Mouse (Mus musculus): ENCODE measurements around the gene Slc26a10.
"Not testable (repeated sequence)": the region's sequence is repeated elsewhere in the genome, so short reads cannot be mapped to it uniquely, and the experiment has no call there.

Gene Slc26a10

DNA sequence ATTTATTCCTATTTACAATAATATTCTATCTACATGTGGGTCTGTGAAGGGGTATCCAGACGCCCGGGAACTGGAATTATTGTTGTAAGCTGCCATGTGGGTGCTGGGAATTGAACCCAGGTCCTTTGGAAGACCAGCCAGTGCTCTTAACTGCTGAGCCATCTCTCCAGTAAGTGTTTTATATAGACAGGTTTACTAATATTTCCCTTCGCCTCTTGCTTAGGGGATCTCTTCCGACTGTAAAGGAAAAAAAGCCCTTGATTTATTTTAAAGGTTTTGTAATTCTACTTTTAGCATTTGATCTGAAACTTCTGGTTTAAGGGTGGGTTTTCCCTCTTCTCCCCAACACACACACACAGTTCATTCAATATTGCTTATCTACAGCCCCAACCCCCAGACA is 16.3 kb downstream of the Slc26a10 start:
- no peak for DNase-seq (ENCODE audit: low read depth, low spot score)

DNA sequence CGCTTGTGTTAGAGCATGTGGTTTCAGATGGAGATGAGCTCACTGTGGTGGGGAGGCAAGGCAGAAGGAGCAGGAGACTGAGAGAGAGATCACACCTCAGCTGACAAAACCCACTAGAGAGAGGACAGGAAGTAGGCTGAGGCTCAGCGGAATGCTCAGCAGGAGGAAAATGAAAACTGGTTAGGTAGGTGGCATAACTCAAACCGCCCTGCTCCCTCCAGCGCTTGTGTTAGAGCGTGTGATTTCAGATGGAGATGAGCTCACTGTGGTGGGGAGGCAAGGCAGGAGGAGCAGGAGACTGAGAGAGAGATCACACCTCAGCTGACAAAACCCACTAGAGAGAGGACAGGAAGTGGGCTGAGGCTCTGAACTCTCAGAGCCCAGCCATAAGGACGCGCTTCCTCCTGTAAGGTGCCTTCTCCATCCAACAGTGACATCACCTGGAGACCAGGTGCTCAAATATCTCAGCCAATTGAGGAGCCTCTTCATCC is 17.6 kb downstream of the Slc26a10 start:
- peak; percentile 97 for DNase-seq (ENCODE audit: low read depth, low spot score)

DNA sequence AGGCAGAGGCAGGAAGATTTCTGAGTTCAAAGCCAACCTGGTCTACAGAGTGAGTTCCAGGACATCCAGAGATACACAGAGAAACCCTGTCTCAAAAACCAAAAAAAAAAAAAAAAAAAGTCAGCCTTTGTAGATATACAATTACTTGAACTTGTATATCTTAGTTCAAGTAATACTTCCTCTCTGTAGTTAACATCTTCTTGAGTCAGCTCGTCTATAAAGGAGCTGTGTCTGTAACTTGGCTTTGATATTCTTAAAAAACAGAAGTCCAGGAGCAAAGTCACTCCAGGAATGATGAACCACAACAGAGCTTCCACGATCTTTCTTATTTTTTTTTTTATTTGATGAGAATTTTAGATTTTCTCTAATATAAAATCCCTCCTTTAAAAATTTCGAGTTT is 19.7 kb downstream of the Slc26a10 start:
- DNase-seq (ENCODE audit: low read depth, low spot score): no peak

DNA sequence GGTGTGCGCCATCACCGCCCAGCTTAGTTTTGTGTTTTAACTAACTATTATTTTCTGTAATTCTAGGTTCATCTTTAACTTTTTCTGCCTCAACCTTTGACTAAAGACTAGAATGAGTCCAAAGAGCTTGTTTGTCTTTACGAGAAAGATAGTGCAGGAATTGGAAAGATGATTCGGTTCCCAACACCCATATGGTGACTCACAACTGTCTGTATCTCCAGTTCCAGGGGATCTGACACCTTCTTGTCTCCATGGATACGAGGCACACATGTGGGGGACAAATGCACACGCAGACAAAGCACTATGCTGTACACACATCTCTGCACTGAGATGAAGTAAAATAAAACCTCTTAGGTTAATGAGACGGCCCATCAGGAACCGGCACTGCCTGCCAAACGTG is 20.4 kb downstream of the Slc26a10 start:
- DNase-seq (ENCODE audit: low read depth, low spot score): no peak

DNA sequence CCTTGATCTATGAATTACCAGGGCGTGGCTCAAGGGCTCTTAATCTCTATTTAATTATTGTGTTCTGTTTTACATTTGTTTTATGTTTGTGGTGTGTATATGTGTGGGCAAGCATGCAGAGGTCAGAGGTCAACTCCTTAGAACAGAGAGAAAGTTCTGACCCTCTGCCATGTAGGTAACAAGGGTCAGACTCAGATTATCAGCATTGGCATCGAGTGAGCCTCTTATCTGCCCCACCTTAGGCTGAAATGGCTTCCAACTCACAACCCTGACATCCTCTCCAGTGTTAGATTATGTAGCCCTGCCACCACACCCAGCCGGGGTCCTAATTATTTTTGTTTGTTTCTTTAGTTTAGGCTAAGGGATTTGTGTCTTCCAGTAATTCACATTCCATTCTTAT is 22.0 kb downstream of the Slc26a10 start:
- DNase-seq (ENCODE audit: low read depth, low spot score): no peak

DNA sequence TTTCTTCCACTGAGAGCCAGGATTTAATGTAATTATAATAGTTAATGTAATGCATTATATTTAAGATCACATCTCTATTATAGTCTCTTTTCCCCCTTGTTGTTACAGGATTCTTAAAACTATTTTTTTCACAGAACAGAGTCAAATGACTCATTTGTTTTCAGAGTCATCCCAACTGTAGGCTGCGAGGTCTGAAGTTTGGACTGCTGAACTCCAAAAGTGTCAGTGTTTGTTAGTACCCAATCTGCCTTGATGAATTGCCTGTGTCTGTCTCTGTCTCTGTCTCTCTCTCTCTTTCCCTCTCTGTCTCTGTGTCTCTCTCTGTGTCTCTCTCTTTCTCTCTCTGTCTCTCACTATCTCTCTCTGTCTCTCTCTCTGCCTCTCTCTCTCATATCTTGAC is 23.9 kb downstream of the Slc26a10 start:
- no peak for DNase-seq (ENCODE audit: low read depth, low spot score)

DNA sequence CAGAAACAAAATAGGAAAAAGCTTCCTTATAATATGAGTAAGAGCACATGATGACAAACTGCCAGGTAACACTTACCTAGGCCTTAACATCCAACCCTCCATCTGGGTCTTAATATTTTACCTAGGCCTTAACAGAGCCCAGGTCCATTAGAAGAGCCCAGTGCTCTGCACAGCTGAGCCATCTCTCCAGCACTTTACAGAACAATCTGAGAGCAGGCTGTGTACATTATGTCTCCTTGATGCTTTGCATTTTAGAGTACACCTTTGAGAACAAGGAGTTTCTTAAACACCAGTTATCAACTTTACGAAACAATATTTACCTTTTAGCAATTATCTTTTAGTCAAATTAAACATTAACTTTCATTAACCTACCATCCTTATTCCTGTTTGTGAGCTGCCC is 24.4 kb downstream of the Slc26a10 start:
- no peak for DNase-seq (ENCODE audit: low read depth, low spot score)

DNA sequence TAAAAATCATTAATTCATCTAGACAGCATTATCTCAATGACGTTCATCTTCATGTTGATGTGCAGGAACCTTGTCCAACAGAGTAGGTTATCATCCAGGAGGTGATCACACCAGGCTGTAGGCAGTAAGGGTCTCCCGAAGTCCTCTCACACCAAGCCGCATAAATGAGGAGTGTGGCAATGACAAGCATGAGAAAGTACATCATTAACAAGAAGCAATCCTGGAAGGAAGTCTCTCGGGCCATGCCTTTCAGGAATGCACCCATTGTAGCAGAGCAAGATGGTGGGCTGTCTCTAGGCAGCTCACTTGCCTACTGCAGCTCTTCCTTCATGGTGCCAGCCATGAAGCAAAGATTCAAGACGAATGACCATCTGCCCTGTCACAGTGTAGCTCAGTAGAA is 25.8 kb downstream of the Slc26a10 start:
- DNase-seq (ENCODE audit: low read depth, low spot score): no peak

DNA sequence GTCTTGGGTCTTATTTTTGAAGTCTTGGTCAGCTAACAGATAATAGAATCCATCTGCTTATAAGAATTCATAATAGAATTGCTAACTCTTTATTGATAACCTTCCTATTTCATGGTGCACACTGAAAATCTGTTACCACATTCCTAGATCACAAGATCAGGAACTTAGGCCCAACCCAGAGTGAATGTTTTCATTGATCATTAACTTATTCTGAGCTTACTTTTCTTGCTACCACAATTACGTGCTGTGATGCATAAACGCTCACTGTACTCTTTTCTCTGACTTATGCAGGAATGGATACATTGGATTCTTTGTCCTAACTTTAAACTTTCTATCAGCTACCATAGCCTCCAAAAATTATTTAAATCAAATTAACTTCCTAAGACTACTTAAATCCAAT is 26.2 kb downstream of the Slc26a10 start:
- no peak for DNase-seq (ENCODE audit: low read depth, low spot score)

DNA sequence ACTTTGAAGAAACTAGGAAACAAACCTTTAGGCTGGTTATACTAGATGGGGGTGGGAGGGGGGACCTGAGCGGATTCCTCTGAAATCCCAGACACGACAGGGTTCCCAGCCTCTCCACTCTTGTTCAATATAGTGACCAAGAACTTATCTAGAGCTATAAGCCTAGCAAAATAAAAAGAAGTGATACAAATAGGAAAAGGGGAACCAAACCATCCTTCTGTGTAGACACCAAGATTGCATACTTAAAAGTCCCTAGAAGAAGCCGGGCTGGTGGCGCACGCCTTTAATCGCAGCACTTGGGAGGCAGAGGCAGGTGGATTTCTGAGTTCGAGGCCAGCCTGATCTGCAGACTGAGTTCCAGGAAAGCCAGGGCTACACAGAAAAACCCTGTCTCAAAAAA is 27.1 kb downstream of the Slc26a10 start:
- DNase-seq (ENCODE audit: low read depth, low spot score): no peak

DNA sequence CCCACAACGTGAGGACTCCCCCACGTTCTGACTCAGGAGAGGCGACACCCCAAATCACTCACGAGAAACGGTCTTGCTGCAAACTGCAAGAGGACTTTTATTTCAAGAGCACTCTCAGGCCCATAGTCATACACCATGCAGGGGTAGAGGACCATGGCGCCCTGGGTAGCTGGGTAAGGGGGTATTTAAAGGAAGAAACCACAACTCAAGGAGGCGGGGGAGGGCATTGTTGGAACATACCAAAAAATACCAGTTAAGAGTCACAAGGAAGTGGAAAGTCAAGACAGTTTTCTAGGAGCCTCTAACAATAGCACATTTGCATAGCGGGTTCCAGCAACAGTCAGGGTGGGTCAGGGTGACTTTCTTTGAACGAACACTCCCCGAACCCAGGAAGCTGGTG is 27.9 kb downstream of the Slc26a10 start:
- not testable (repeated sequence) for DNase-seq (ENCODE audit: low read depth, low spot score)

DNA sequence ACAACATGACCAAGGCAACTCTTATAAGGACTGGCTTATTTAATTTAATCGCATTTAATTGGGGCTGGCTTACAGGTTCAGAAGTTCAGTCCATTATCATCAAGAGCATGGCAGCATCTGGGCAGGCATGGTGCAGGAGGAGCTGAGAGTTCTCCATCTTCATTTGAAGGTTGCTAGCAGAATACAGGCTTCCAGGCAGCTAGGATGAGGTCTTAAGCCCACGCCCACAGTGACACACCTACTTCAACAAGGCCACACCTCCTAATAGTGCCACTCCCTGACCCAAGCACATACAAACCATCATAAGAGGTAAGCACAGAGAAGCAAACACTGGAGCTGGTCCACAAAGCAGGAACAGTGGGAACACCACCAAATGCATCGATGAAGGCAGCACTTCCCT is 29.2 kb downstream of the Slc26a10 start:
- DNase-seq (ENCODE audit: low read depth, low spot score): not testable (repeated sequence)

DNA sequence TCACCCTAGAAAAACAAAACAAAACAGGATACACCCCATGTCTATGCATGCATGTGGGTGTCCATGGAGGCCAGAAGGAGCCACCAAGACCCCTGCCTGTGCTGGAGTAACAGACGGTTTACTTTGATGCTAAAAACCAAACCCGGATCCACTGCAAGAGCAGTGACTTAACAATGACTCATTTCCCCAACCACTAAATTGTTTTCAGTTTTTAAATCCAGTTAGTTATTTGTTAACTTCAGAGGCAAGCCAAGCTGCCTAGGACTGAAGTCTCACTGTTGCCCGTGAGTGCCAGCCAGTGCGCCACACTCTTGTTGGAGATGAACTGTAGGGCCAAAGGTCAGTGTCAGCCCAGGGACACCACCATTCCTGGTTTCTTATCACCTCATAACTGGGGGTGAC is 30.0 kb downstream of the Slc26a10 start:
- DNase-seq (ENCODE audit: low read depth, low spot score): peak; percentile 68

DNA sequence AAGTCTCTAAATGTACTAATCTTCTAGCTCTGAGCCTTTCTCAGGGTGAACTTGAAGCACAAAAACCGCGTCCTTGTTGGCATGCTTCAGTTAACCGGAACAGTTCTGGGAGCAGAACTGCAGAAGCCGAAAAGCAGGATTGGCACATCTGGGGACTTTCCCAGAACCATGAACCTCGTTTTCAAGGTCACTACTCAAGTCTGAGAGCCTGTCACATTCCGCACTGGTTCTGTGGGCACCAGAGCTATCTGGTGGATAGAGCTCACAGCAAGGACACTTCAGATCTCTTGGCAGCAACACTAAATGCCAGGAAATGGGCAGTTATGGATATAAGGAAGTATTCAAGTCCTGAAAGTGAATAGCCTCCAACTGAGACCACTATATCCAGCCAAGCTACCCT is 33.3 kb downstream of the Slc26a10 start:
- DNase-seq (ENCODE audit: low read depth, low spot score): no peak

DNA sequence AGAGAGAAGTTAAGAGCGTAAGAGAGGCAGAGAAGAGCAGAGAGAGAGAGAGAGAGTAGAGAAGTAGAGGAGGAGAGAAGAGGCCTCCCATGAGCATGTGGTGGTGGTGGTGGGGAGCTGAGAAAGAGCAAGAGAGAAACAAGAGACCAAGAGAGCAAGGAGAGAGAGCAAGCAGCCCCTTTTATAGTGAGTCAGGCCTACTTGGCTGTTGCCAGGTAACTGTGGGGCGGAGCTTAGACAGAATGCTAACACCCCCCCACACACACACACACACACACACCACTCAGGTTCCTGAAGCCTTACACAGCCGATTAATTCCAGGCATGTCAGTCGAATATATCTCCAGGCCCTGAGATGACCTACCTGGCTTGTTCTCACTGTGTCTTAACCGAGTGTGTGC is 35.1 kb downstream of the Slc26a10 start:
- DNase-seq (ENCODE audit: low read depth, low spot score): peak; percentile 48

DNA sequence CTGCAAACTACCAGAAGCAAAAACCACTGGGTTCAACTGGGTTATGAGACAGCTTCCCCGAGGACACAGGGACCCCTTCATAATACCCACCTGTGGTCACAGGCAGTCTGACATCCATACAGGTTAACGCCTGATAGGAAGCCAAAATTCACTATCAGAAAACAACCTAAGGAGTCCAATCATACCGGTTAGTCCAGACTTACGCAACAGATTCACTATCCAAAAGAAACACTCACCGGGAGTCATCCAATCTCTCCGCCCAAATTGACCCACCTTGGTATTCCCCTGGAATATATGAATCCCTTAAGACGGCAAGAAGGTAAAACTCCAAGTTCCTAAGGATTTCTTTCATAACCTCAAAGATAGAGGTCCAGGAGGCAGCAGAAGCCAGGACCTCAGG is 35.9 kb downstream of the Slc26a10 start:
- no peak for DNase-seq (ENCODE audit: low read depth, low spot score)

DNA sequence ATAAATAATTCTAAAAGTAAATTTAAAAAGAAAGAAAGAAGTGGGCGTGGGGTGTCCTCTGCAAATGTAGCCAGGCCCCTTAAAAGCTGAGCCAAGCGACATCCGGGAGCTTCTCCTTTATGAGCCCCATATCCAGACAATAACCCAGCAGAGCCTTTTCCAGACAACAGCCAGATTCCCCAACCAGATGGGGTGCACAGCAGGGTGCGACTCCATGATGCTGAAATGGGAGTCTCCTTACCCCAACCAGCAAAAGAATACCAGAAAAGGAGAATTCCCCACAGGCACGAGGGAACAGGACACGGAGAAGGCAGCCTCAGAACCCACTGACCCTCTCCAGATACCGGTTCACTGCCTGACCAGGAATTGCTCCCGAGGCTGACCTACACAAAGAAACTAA is 37.2 kb downstream of the Slc26a10 start:
- no peak for DNase-seq (ENCODE audit: low read depth, low spot score)

DNA sequence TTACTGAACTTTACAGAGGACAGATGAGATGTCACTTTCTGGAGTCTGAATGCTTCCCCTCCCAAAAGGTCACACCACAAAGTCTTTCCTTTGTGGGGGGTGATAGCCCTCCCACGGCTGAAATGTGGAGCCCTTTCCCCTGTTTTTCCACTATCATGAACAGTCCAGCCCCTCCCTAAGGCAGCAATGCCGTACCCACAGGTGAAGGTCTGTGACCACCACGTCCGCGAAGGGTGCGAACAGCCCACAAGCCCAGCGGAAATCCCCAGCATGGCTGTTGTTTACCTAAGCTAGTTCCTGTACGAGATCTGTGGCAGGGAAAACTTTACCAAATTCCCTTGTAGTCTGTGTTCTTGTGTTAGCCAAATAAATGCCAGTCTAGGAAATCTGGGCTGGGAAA is 38.9 kb downstream of the Slc26a10 start:
- peak; percentile 89 for DNase-seq (ENCODE audit: low read depth, low spot score)

DNA sequence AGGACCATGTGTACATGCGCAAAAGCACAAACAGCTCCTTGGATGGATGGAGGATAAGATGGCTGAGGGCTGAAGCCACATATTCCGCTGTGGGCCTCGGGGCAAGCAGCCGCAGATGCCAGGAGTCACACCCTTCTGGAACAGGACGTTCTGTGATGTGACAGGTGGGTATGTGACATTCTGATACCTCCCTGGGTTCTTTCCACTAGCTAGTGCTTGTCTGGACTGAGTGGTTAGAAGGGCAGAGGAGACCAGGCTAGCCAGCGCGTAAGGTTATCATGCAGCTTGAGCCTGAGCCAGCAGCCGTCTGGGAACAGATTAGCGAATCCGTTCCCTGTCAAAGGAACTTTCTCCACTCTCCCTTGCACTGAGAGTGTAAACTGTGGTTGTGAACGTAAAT is 39.5 kb downstream of the Slc26a10 start:
- DNase-seq (ENCODE audit: low read depth, low spot score): peak; percentile 72

DNA sequence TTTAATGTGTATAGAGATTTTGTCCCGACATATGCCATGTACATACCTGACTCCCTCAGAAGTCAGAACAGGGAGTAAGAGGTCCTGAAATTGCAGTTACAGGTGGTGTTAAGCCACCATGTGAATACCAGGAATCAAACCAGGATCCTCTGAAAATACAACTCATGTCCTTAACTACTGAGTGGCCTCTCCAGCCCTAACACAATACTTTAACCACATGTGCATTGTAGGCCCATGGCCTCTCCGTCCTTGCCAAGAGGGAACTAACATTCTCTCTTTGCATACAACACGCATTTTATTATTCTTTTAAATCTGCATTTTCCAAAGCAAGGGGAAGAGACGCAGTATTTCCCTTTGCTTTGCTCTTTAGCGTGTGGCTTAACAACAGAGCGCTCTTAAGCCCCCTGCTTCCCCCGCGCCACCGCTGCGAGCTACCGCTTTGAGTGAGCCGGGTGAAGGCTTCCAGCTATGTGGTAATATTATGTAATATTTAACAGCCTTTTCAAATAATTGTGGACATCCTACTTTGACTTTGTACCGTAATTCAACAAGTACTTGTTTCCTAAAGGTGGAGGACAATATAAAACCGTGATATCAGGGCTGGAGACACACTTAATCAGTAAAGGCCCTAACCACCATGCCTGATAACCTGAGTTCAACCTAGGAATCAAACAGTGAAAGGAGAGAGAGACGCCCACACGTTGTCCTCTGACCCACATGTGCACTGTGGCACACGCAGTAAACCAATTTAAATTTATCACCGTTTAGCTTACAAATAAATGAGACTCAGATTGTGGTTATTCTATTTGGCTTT is 41.9 kb downstream of the Slc26a10 start:
- DNase-seq (ENCODE audit: low read depth, low spot score): no peak

DNA sequence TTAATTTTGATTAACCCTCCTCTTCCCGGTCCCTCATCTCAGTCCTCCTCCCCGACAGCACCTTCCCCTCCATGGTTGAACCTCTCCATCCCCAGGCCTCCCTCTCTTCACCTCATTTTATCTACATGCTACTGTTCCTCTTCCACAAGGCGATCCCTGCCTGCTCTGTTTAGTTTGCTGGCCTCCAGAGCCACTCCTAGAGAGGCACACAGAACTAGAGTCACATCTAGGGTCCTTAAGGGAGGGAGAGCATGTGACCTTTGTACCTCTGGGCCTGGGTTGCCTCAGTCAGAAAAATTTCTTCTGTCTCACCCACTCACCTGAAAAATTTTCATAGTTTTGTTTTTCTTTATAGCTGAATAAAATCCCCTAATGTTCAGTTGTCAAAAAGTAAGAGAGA is 42.5 kb downstream of the Slc26a10 start:
- no peak for DNase-seq (ENCODE audit: low read depth, low spot score)

DNA sequence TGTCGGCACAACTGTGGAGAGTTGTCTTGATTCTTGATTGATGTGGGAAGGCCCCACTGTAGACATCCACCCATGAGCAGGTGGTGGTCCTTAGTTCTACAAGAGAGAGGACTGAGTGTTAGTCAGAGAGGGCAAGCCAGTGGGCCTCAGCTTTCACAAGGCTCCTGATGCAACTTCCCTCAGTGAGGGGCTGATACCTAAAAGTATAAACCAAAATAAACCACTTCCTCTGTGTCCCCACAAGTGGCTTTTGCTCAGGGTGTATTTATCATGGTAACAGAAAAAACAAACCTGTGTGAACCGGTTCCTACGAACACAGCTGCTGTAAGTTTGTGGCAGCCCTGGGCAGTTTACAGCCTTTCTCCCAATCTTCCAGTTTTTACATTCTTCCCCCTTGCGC is 43.9 kb downstream of the Slc26a10 start:
- peak; percentile 91 for DNase-seq (ENCODE audit: low read depth, low spot score)

DNA sequence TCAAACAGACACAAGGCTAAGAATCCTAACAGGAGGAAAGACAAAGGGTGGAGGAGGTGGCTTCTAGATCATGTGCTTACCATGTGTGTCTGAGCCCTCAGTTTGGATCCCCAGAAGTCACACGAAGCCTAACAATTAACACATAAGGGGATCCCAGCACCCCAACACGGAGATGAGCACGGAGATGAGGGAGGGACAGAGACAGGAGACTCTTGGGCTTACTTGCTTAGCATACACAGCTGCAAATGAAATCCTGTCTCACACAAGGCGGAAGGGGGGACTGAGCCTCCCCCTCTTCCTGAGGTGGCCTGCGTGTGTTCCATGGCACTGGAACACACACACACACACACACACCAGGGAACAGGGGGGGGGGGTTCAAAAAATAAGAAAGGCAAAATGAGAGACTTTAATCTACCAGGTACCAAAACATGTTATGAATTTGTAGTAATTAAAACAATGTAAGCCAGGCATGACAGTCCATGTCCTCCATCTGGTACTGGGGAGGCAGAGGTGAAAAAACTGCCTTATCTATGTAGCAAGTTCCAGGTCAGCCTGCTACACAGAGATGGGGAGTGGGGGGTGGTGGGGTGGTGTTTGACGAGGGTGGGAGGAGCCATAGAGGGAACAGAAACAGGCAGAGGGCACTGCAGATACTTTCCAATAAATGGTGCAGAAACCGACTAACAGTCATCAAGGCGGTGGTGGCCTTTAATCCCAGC is 45.2 kb downstream of the Slc26a10 start:
- DNase-seq (ENCODE audit: low read depth, low spot score): peak; percentile 81
